Mouse (Mus musculus) bone marrow macrophage, adult 2 months (primary cell): ENCODE measurements at regions not wholly inside any gene's neighbourhood (a gene's known extent, or its start where the extent isn't known, plus 50 kb on each side); places are given as distances from the start of the nearest gene placed in this dataset.

Source experiments
- CTCF ChIP-seq: IDR thresholded peaks from 2 replicates; pipeline ENCODE4 v1.5.1; 2012; ENCODE audit warnings: low read depth, mild to moderate bottlenecking, low read length, moderate library complexity
- POLR2A ChIP-seq: IDR thresholded peaks from 2 replicates; pipeline ENCODE4 v1.6.1; 2012; ENCODE audit warnings: mild to moderate bottlenecking, low read depth, low read length, borderline replicate concordance

- TF ChIP-seq CTCF, result no peak
- TF ChIP-seq POLR2A, result no peak
These were observed 169.9 kb upstream of the Gmds start for GRCm38 (mm10) chr13:32508447-32508846.
